Mouse (Mus musculus): Measurements from ENCODE around the gene Ednrb. TPM values are rescaled to one million over a fixed set of nuclear protein-coding genes. Genes with fewer than 3 reads are reported as not detected.

Gene Ednrb
- total RNA-seq (2022): 10 to 100 TPM; 12.3 to 15.2 (median 14.0) TPM

DNA sequence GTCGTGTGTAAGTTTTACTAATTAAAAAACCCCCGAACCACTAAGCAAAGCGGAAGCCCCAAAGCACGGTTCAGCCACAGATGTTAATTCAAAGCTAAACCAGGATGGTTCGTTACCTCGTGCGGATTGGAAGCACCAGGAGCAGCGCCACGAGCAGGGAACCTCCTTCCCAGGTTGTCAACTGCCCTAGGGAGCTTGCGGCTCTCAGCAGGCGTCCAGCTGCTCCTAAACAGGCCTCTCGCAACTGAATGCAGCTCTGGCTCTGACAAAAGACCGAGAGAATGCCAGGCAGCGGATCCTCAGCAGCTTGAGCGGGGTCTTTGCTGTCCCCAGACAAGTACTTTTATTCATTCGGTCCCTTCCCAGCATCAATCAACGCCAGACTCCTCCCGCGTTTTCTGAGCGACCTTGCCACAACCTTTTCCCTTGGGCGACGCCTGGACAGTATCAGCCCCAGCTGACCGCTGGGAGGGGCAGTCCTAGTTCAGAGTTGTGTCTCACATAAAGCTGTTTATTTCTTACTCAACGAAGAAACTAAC lies at the start of gene Ednrb:
Gene Ednrb (minus strand): TSS at position 392 of the 539 bp plus-strand sequence.
- peak; percentile 50 for DNase-seq (ENCODE audit: low spot score)

DNA sequence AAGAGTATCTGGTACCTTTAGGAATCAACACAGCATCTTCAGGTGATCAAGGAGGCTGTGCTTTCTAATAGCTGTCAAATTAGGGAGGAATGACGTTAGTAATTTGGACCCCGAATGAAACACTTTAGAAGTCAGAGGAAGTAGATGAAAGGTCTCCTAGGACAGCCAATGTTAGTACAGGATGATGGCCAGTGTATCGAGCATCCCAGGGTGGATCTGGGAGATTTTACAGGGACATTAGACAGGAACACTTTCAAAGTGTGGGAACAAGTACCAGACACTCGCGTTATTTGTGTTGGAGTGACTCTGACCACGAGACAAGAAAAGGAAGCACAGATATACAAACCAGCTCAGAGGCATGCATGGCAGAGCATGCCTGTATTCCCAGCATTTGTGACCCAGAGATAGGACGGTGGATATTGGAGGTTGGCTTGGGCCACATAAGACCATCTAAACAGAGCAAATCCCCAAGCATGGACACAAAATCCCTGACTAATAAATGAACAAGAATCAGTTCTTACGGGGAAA lies 48.3 kb upstream of the Ednrb start:
- no peak for DNase-seq (ENCODE audit: low spot score)

DNA sequence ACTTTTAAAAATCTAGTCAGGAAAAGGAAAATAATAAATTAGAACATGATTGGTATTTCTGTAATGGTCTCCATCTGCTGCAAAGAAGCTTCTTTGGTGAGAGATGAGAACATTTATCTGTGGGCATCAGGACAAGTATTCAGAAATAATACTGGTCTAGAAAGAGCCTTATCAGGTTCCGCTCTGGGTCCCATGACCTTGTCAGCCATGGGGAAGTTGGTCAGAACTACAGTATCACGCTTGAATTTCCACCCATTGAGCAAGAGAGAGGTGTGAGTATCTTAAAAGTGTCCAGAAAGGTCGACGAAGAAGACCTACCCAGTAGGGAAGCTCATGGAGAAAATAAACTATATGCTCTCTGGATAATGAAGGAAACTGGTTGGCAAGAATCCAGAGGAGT lies 46.6 kb upstream of the Ednrb start:
- DNase-seq (ENCODE audit: low spot score): no peak

DNA sequence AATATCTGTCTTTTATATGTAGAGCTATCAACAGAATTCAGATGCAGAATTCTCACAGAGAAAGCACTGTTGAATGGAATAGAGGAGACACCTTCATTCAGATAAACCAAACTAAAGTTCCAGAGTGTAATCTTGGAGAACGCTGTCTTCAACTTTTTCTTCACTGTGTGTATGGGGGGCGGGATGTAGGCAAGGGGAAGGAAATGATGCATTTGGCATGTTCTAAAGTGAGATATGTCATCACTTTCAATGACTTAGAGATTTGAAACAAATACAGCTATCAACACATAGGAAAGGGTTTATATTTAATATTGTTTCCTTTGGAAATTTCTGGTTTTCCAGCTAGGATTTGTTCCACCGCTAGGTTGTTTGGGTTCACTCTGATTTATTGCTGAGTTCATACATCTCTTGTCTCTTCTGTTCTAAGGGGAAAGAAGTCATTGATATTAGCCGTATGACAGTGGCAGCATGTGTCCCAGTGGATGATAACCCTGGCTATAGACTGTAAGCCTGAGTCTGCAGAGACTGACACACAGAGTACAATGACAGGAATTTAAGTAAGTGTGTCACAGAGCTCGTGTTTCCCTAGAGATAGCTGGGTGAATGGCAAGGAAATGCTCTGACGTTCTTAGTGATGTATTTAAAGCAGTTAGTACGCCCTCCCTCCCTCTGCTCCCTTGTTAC lies 40.8 kb upstream of the Ednrb start:
- peak; percentile 32 for DNase-seq (ENCODE audit: low spot score)

DNA sequence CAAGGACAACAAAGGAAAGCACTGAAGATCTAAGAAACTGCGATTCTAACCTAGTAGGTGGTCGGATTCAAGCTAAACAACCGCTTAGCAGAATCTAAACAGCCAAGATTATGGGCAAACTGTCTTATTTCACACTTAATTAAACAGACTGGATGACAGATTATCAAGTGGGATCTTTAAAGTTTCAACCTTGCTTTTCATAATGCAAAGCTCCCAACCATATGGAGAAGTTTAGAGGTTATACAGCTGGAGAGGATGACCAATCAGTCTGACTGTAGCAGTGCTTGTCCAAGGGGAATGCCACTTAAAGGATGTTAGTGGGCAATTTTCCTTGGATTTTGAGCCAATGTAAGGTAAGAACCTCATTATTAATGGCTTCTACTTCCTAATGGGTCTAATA lies 38.7 kb upstream of the Ednrb start:
- DNase-seq (ENCODE audit: low spot score): no peak

DNA sequence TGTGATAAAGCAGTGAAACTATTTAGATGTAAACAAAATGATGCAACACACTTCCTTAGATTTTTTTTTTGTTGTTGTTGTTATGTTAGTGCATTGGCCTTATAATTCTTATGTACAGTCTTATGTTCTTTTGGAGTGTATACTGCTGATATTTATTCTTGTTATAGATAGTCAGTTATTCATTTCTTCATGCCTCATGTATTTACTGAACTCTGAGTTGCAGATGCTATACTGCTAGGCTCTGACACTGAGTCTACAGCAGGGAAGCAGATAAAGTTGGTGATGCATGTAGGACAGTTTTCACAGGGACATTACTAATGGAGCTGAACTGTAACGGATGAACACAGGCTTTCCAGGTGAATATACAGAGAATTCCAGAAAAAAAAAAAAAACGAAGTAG lies 32.9 kb upstream of the Ednrb start:
- DNase-seq (ENCODE audit: low spot score): no peak

DNA sequence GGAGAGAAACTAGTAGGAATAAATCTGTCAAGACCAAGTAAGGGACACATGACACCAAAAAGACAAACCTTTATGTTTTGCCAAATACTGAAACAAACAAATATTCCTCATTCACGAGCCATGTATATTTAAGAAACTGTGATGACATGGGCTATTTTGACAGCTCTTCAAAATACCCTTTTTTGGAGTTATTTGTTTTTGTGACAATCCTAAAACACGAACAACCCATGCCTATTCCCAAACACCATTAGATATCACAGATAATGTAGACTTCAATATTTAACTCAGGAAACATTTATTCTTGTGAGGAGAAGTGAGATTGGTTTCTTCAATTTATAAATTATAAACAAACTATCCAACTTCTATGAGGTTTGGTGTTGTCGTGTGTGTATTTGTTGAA lies 32.4 kb upstream of the Ednrb start:
- no peak for DNase-seq (ENCODE audit: low spot score)

DNA sequence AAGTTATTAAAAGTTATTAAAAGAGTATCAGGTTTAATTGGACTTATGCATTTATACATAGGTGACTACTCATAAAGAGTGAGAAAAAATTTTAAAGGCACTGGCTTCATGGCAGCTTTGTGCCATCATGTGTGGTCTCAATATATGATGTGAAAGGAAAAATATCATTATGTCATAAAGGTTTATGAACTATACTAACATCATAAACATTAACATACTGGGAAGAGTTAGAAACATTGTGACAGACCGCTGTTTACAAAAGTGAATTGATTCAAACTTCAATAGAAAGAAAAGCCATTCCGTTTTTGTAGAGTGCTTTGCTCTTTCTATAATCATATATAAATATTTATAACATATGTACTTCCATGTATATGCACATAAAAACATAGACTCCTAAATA lies 22.4 kb upstream of the Ednrb start:
- DNase-seq (ENCODE audit: low spot score): no peak

DNA sequence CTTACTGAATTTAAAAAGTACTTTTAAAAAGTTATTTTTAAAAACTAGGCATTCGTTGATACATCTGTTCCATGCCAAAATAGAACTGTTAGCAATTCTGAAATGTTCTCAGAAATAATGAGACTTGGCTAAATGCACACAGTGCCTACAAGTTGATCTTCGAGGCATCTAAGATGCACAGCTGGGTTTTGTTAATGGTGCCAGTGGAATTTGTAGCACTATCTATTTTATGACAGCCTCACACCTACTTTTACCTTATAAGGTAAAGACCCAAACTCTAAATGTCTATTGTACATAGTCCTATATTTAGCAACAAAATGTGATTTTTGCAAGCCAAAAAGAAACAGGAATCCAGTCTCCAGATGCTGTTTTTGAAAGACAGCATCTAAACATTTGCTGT lies 21.0 kb upstream of the Ednrb start:
- DNase-seq (ENCODE audit: low spot score): no peak

DNA sequence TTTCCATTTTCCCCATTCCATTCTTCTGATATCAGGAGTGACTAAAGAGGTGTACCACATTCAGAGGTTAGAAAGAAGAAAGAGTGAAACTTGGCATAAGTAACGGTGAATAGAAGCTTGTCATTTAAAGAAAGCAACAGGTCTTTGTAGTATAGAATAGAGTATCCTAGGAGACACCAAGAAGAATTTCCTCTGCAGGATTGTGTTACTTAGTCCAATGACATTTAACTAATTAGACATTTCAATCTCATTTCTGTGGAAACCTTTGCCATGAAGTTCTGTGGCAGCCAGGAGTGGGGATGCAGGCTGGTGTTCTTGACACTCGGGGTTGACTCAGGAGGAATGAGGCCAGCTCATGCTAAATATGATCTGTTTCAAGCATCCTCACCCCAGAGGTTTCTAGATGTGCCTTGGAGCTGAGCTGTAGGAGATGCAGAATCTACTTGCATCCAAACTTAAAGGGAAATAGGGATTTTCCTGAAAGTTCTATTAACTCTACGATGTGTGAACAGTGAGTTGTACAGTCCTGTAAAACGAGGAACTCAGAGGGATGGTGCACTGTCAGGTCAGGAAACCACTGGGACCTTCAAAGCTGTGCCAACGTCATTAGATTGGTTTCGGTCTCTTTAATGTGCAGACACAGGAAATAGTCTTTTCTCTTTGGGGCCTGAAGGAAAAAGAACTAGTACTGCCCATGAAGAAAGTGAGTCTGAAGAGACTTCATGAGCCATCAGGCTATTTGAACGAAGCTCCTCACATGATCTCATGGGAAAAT lies 6.1 kb upstream of the Ednrb start:
- no peak for DNase-seq (ENCODE audit: low spot score)

DNA sequence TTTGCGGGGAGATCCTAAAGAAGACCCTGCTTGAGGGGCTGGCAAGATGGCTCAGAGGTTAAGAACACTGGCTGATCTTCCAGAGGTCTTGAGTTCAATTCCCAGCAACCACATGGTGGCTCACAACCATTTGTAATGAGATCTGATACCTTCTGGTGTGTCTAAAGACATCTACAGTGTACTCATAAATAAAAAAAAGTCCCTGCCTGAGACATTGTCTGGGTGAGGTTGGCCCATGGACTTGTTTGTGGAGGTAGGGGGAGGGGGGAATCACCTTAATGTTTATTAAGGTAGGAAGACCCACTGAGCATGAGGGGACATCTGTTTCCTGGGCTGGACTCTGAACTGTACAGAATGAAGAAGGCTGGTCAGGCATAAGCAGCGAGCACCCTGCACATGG lies 1.5 kb upstream of the Ednrb start:
- DNase-seq (ENCODE audit: low spot score): no peak

DNA sequence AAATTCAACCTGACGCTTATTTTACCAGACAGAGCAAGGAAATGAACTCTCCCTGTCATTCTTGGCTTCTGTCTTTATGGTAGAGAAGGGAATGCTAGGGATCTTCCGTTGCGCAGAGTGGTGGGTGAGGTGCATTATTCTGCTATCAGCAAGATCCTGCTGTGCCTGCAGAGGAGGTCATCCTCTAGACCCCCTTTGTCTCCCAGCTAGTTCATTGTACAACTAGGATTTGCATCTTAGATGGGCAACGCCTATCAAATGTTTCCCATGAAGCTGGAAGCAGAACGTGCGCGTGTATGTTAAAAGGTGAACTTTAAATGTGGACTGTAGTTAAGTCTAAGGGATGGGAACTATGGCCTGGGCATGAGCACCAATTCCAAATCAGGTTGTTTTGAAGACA lies 742 bp upstream of the Ednrb start:
- DNase-seq (ENCODE audit: low spot score): no peak

DNA sequence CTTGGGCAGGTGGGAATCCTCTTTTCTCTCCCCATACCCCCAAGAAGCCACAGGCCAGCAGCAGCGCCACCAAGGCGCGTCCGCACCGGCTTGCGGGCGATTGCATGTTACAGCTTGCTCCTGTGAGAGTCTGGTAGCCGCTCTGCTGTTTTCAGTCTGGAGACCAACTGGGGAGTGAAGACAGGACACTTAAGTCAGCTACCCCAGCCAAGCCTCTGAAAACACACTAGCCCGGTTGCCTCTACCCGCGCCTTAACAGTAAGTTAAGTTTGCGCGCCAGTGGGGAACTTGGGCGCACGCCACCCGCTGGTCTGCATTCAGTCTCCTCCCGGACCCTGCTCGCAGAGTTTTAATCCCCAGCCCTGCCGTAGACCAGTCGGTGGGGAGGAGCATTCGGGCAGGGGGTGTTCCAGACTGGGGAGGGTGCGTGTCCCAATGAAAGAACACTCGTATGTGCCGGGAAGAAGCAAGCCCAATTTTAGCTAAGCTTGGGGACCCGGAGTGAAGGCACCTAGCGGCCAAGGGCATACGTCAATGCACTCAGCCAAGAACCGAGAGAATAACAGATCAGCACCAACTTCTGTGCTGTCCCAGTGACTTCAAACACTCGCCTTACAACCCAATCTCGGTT lies 716 bp downstream of the Ednrb start:
- peak; percentile 60 for DNase-seq (ENCODE audit: low spot score)

DNA sequence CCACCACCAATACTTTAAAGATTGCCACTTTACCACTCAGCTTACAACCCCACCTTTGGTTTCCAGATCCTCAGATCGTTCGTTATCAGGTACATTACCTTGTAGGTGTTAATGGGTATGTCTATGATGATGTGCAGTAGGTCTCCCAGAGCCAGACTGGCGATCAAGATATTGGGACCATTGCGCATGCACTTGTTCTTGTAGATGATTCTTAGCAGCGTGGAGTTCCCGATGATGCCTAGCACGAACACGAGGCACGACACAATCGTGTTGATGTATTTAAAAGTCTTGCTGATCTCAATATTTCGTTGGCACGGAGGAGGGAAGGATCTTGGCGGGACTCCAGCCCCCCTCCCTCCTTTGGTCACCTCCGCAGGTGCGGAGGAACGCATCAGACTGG lies 1.3 kb downstream of the Ednrb start:
- no peak for DNase-seq (ENCODE audit: low spot score)

DNA sequence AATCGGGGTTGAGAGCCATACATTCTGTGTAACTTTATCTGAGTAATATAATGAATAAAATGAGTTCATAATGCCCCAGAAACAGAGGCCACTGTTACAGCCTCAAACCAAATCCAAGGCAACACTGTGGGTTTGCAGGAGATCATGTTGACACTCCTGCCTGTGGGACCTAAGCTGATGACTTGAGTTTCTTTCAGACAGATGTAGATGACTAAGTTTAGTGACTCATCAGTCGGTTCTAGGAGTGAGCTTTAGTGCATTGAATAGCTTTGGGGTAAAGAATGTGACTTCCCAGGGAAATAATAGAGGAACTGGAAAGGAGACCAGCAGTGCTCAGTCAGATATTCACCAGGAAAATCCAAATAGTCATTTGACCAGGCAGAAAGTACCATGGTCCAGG lies 3.8 kb downstream of the Ednrb start:
- DNase-seq (ENCODE audit: low spot score): no peak

DNA sequence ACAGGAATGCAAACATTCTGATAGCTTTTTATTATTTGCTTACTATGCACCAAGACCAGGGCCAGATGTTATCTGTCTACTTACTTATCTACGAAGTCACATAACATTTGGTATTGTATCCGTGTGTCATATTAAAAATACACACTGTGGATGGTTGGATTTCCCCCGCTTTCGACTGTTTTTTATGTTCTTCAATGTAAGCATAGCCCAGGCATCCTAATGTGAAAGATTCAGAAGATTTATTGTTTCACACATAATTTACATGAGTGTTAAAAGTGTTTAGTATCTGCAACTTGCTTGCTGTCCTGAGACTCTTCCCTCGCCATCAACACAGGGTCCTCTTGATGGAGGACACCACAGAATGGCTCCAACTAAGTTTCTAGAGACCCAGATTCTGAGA lies 5.3 kb downstream of the Ednrb start:
- no peak for DNase-seq (ENCODE audit: low spot score)

DNA sequence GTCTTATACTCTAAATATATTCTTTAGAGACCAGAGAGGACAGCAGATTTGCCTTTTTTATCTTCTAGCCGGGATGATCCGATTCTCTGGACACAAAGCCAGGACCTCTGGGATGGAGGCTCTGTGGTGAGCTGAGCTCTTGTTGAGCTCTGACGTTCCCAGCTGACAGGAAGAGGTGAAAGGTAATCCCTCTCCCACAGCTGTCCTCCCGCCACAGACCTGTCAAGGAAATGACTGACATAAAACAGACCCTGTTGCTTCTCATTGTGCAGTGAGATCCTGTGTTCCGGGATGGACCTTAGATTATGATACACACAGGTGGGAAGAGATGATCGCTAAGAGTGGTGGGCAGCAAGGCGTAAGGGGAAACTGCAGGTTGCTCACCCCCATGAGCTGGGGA lies 9.6 kb downstream of the Ednrb start:
- no peak for DNase-seq (ENCODE audit: low spot score)

DNA sequence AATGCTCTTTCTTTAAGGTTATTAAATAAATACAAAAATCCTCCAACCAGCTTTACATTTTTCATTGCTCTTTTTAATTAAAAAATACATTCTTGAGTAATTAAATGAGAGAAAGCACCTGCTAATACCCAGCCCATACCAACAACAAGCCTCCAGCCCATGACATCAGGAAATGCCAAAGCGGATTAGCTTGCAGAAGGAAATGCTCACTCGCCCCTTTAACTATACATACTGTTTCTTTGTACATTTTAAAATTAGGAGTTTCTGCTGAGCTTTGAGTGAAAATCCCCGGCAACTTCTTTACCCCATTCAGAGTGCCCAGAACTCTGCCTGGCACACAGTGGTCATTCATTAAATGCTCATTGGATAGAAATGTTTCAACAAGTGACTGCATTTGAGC lies 10.1 kb downstream of the Ednrb start:
- no peak for DNase-seq (ENCODE audit: low spot score)

DNA sequence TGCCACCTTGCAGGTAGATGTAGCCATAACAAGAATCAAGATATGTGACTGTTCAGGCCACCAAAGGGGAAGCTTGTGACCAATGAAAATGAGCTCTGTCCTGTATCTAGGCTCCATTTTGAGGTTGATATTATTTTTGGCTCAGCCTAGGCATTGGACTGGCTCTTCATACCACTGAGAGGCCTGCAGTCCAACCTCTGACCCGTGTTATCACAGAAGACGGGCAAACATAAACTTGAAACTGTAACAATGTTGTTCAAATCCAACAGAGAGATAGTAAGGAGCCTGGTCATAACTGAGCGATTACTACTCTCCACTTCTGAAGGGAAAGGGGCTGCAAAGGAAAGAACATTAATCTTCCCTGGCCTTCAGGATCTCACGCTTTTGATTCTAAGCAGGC lies 11.7 kb downstream of the Ednrb start:
- DNase-seq (ENCODE audit: low spot score): no peak

DNA sequence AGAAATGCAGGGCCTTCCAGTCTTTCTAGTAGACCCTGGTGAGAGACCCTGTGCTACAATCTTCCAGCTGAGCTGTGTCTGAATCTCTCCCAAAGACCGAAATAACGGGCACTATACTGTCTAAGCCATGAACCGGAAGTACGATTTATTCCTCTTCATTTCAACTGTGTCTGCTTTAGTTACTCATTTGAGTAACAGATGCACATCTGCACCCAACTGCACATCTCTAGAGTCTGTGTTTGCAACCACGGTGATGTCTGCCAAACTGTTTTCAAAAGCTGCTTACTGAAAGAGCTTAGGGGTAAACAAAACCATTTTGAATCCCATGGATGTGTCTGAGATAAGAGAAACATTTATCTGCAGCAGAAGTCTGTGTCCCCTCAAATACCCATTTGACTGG lies 13.2 kb downstream of the Ednrb start:
- no peak for DNase-seq (ENCODE audit: low spot score)

DNA sequence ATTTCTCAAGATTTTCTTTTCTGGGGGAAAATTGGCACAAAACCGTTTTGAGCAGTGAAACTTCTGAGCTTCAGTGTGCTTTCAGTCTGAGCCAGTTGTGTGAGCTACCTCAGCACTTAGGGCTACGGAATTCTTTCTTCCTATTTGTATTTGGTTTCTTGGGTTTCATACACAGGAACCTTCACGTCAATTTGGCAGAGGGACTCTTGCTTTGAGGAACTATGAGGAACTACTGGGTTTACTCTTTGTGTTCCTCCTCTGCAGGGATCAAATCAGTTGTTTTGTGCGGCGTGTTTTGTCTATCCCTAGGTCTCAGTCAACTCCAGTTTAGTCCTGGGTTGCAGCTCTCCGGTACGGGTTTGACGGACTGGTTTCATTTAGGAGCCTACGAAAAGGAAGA lies 17.9 kb downstream of the Ednrb start:
- no peak for DNase-seq (ENCODE audit: low spot score)

DNA sequence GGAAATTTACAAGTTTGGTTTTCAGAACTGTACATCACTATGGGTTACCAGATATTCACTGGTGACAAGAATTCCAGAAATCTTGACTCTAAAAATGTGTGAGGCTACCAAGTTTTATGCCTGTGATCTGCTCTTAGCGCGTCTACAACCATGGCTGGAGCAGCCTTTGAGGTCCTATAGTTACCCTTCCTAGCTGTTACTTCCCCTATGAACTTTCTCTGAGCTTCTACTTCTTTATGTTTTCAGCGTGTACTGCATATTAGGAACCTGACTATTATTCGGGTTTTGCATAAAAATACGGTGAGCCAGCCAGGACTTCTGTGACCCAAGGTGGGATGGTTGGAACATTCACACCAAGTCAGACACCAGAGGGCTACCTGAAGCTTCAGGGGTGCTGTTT lies 18.3 kb downstream of the Ednrb start:
- DNase-seq (ENCODE audit: low spot score): no peak

DNA sequence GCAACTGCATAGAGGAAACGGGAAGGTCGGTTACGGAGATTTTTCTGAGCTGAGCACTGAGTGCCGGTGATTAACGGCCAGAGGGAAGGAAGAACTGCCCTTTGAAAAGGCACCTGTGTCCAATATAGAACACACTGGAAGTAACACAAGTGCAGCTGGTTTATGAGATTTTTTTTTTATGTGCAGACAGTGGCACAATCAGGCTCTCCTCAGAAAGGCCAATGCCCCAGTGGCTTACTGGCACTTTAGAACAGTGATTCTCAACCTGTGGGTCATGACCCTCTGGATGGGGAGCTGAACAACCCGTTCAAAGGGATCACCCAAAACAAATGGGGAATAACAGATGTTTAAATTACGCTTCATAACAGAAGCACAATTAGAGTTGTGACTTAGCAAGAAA lies 20.7 kb downstream of the Ednrb start:
- no peak for DNase-seq (ENCODE audit: low spot score)

All from heart, adult 8-10 months (tissue).